Mouse (Mus musculus) neural tube, embryonic 11.5 days (tissue): ENCODE measurements around the gene 9430097D07Rik. TPM values are rescaled to one million over a fixed set of nuclear protein-coding genes. Genes with fewer than 3 reads are reported as not detected.
A peak's percentile ranks its signal among the peaks of the same experiment; 100 is the strongest.

ENCODE experiments used
- ATAC-seq: fragments of 200-750 bp; cut with Nextera tagmentation; 2 replicates; pipeline ENCODE4 v1.8.0; 2017; ENCODE audit warnings: moderate number of reproducible peaks, mild to moderate bottlenecking, moderate TSS enrichment, moderate library complexity; ENCODE audit not compliant: insufficient read depth, low FRiP score, low TSS enrichment
- DNase-seq: peaks from one replicate; pipeline ENCODE4 v3.0.0-alpha.2; 2015; ENCODE audit warnings: low spot score
- H3K27ac ChIP-seq: fragments of 300-500 bp; sonication (generic); 2 replicates; pipeline ENCODE4 v1.5.1; 2014; ENCODE audit warnings: low read depth, mild to moderate bottlenecking, low read length
- H3K27me3 ChIP-seq: fragments of 300-500 bp; sonication (generic); 2 replicates; pipeline ENCODE4 v1.6.1; 2014; ENCODE audit warnings: mild to moderate bottlenecking, low read length, mixed read lengths; ENCODE audit not compliant: control insufficient read depth, insufficient read depth
- H3K36me3 ChIP-seq: fragments of 300-500 bp; sonication (generic); 2 replicates; pipeline ENCODE4 v1.6.1; 2014; ENCODE audit warnings: mild to moderate bottlenecking, low read length, moderate library complexity, mixed read lengths; ENCODE audit not compliant: control insufficient read depth, insufficient read depth
- H3K4me1 ChIP-seq: fragments of 300-500 bp; sonication (generic); 2 replicates; pipeline ENCODE4 v1.6.1; 2014; ENCODE audit warnings: low read length, mixed read lengths; ENCODE audit not compliant: control insufficient read depth, insufficient read depth
- H3K4me2 ChIP-seq: fragments of 300-500 bp; sonication (generic); 2 replicates; pipeline ENCODE4 v1.6.1; 2014; ENCODE audit warnings: low read depth, mild to moderate bottlenecking, moderate library complexity
- H3K4me3 ChIP-seq: fragments of 300-500 bp; sonication (generic); 2 replicates; pipeline ENCODE4 v1.5.1; 2014; ENCODE audit warnings: low read depth, low read length
- H3K9ac ChIP-seq: fragments of 300-500 bp; sonication (generic); 2 replicates; pipeline ENCODE4 v1.6.1; 2014; ENCODE audit warnings: mild to moderate bottlenecking, low read length
- H3K9me3 ChIP-seq: fragments of 300-500 bp; sonication (generic); 2 replicates; pipeline ENCODE4 v1.6.1; 2016; ENCODE audit warnings: low read length; ENCODE audit not compliant: control insufficient read depth
- WGBS: fragments of 180-500 bp; shearing (Covaris S2); extraction: QIAGEN DNeasy Blood & Tissue Kit; methylation state at CpG from one replicate; pipeline ENCODE4 v1.1.7; 2014; 5-methylcytosine and 5-hydroxymethylcytosine counted together
- polyA plus RNA-seq: library from polyadenylated mRNA; unstranded; fragments of >200 nt; fragmentation: Nextera tagmentation; extraction: Ambion mirVana; gene quantifications from 2 replicates; pipeline ENCODE4 v1.2.1, GENCODE M21; 2014

Gene 9430097D07Rik
- polyA plus RNA-seq, 1 experiment from 2014 or later, result 0.25 TPM

GRCm38 (mm10) chr2:32556019-32556418 lies 19.5 kb downstream of the 9430097D07Rik start:
- no peak for DNase-seq
- WGBS, result 84% methylated on average over 7 of the region's 7 CpGs
- H3K9me3 ChIP-seq, result no peaks in the 10 kb centered on the region
- H3K9ac ChIP-seq, result no peak overlapping the region
- H3K4me3 ChIP-seq, result no peak overlapping the region
- 0 out of 2 replicates have a peak overlapping the region, but pooled peaks have one; percentile 10 for H3K27ac ChIP-seq
- H3K4me2 ChIP-seq, result no peak overlapping the region
- H3K36me3 ChIP-seq, result no peaks in the 10 kb centered on the region
- peaks cover 23% of the 10 kb centered on the region for H3K4me1 ChIP-seq
- no peaks in the 10 kb centered on the region for H3K27me3 ChIP-seq
- no peak for ATAC-seq

- no peak for DNase-seq
- no peak for ATAC-seq
- Histone ChIP-seq H3K4me1 (peaks cover 23% of the 10 kb centered on the region), H3K27ac (no peak overlapping the region), H3K27me3 (no peaks in the 10 kb centered on the region), H3K9me3 (no peaks in the 10 kb centered on the region), H3K36me3 (no peaks in the 10 kb centered on the region), H3K9ac (no peak overlapping the region; the same call in 1 of the 2 replicates), H3K4me3 (no peak overlapping the region), H3K4me2 (no peak overlapping the region)
- WGBS, result 58% methylated on average over 4 of the region's 4 CpGs
These were observed 20.0 kb downstream of the 9430097D07Rik start for GRCm38 (mm10) chr2:32555484-32555883.

- H3K4me3 ChIP-seq, result no peak overlapping the region
- ATAC-seq, result no peak
- peaks cover 7% of the 10 kb centered on the region for H3K4me1 ChIP-seq
- H3K36me3 ChIP-seq, result no peaks in the 10 kb centered on the region
- WGBS, result 81% methylated on average over 7 of the region's 7 CpGs
- no peak overlapping the region for H3K4me2 ChIP-seq
- no peaks in the 10 kb centered on the region for H3K9me3 ChIP-seq
- H3K27me3 ChIP-seq, result no peaks in the 10 kb centered on the region
- no peak overlapping the region for H3K9ac ChIP-seq
- H3K27ac ChIP-seq, result no peak overlapping the region
- DNase-seq, result no peak
These were observed 21.8 kb downstream of the 9430097D07Rik start for GRCm38 (mm10) chr2:32553592-32554148.

- Histone ChIP-seq H3K27ac (no peak overlapping the region), H3K4me2 (no peak overlapping the region), H3K4me1 (peaks cover 3% of the 10 kb centered on the region; the same call in 1 of the 2 replicates), H3K4me3 (no peak overlapping the region), H3K9ac (no peak overlapping the region), H3K9me3 (no peaks in the 10 kb centered on the region), H3K36me3 (no peaks in the 10 kb centered on the region; the same call in 1 of the 2 replicates), H3K27me3 (no peaks in the 10 kb centered on the region)
- DNase-seq, result no peak
- 94% methylated on average over 5 of the region's 5 CpGs for WGBS
- no peak for ATAC-seq
These were observed 24.2 kb downstream of the 9430097D07Rik start for GRCm38 (mm10) chr2:32551236-32551635.

- 81% methylated on average over 6 of the region's 6 CpGs for WGBS
These were observed 25.7 kb downstream of the 9430097D07Rik start for GRCm38 (mm10) chr2:32549764-32550163.

GRCm38 (mm10) chr2:32549171-32549570 lies 26.3 kb downstream of the 9430097D07Rik start:
- Histone ChIP-seq H3K36me3 (no peaks in the 10 kb centered on the region; the same call in 1 of the 2 replicates), H3K4me3 (no peak overlapping the region), H3K4me1 (no peaks in the 10 kb centered on the region), H3K27me3 (no peaks in the 10 kb centered on the region), H3K9ac (no peak overlapping the region), H3K9me3 (no peaks in the 10 kb centered on the region), H3K4me2 (no peak overlapping the region), H3K27ac (no peak overlapping the region)
- ATAC-seq (no peak), DNase-seq (no peak)
- WGBS, result 92% methylated on average over 9 of the region's 9 CpGs

More at GRCm38 (mm10) chr2:32549764-32550163, 25.7 kb downstream of the 9430097D07Rik start:
- no peaks in the 10 kb centered on the region for H3K9me3 ChIP-seq
- H3K4me1 ChIP-seq, result no peaks in the 10 kb centered on the region
- no peaks in the 10 kb centered on the region for H3K27me3 ChIP-seq
- H3K36me3 ChIP-seq, result no peaks in the 10 kb centered on the region; the same call in 1 of the 2 replicates
- no peak overlapping the region for H3K4me2 ChIP-seq
- H3K27ac ChIP-seq, result no peak overlapping the region
- H3K4me3 ChIP-seq, result no peak overlapping the region
- no peak overlapping the region for H3K9ac ChIP-seq
- DNase-seq (no peak), ATAC-seq (no peak)

- no peak overlapping the region for H3K27ac ChIP-seq
- H3K9ac ChIP-seq, result no peak overlapping the region
- no peaks in the 10 kb centered on the region for H3K27me3 ChIP-seq
- no peak overlapping the region for H3K4me2 ChIP-seq
- H3K36me3 ChIP-seq, result no peaks in the 10 kb centered on the region; the same call in 1 of the 2 replicates
- DNase-seq (no peak), ATAC-seq (no peak)
- no peaks in the 10 kb centered on the region for H3K4me1 ChIP-seq
- H3K9me3 ChIP-seq, result no peaks in the 10 kb centered on the region
- H3K4me3 ChIP-seq, result no peak overlapping the region
- 93% methylated on average over 7 of the region's 7 CpGs for WGBS
These were observed 27.3 kb downstream of the 9430097D07Rik start for GRCm38 (mm10) chr2:32547964-32548739.

- Histone ChIP-seq H3K9ac (no peak overlapping the region), H3K4me3 (no peak overlapping the region), H3K27ac (no peak overlapping the region), H3K27me3 (no peaks in the 10 kb centered on the region), H3K9me3 (no peaks in the 10 kb centered on the region), H3K4me1 (no peaks in the 10 kb centered on the region), H3K4me2 (no peak overlapping the region), H3K36me3 (no peaks in the 10 kb centered on the region; the same call in 1 of the 2 replicates)
- DNase-seq, result no peak
- ATAC-seq, result no peak
- 78% methylated on average over 5 of the region's 5 CpGs for WGBS
These were observed 28.1 kb downstream of the 9430097D07Rik start for GRCm38 (mm10) chr2:32547380-32547779.

- no peak overlapping the region for H3K4me2 ChIP-seq
- no peaks in the 10 kb centered on the region for H3K27me3 ChIP-seq
- H3K36me3 ChIP-seq, result no peaks in the 10 kb centered on the region; the same call in 1 of the 2 replicates
- no peaks in the 10 kb centered on the region for H3K9me3 ChIP-seq
- H3K4me1 ChIP-seq, result no peaks in the 10 kb centered on the region
- no peak overlapping the region for H3K9ac ChIP-seq
- DNase-seq (no peak), ATAC-seq (no peak)
- H3K27ac ChIP-seq, result no peak overlapping the region
- 89% methylated on average over 1 of the region's 1 CpGs for WGBS
- H3K4me3 ChIP-seq, result no peak overlapping the region
These were observed 28.5 kb downstream of the 9430097D07Rik start for GRCm38 (mm10) chr2:32546951-32547350.
